Mouse (Mus musculus): ENCODE measurements around the gene Dhtkd1.
"Not testable (repeated sequence)": the region's sequence is repeated elsewhere in the genome, so short reads cannot be mapped to it uniquely, and the experiment has no call there.

Gene Dhtkd1

DNA sequence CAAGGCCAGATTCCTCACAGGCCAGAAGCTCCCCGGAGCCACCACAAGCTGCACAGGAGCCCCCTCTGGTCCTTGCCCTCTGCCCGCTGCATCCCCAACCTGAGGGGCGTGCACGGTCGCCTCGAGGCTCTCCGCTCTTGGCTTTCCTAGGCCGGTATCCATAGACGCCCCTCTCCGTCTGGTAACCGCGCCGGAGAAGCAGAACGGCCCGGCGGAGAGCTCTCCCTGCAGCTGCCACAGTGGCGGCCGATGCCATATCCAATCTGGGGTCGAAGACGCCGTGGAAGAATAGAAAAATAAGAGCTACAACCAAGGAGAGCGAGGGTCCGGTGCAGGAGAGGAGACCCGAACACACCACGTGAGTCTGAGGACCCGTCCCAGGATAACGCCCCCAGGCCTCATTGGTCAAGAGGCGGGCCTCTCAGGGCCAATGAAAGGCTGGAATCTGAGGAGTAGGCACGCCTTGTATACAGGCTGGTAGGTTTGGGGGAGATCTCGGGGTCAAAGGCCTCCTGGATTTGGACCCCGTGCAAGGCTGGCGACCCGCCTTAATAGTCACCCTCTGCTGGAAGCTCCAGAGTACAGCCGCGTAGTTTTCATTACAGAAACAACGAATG lies at the start of gene Dhtkd1:
Dhtkd1 (minus strand) TSS at position 377 of the 617 bp plus-strand sequence.
- peak; percentile 55 for DNase-seq (ENCODE audit: low spot score)

DNA sequence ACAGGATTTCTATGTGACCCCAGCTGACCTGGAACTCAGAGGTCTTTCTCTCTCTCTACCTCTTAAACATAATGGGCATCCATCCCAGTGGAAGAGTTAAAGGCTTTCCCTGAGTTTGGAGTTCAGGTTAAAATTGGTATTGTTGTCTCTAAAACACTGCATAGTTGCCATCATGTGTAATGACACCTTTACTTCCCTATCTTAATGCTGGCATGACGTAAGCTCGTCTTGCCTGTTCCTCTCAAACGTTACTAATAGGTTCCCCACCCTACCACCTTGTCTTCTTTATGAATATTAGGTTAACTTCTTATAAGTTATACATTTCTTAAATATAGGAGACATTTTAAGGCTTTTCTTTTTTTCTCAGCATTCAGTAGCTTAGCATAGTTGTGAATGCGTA lies 34.9 kb upstream of the Dhtkd1 start:
- no peak for DNase-seq (ENCODE audit: low spot score)

DNA sequence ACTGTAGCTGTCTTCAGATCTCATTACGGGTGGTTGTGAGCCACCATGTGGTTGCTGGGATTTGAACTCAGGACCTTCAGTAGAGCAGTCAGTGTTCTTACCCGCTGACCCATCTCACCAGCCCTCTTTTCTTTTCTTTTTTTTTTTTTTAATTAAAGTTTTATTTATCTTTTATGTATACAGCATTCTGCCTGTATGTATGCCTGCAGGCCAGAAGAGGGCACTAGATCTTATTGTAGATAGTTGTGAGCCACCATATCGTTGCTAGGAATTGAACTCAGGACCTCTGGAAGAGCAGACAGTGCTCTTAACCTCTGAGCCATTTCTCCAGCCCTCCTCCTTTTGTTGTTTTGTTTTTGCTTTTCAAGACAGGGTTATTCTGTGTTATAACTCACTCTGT lies 28.0 kb upstream of the Dhtkd1 start:
- DNase-seq (ENCODE audit: low spot score), result not testable (repeated sequence)

DNA sequence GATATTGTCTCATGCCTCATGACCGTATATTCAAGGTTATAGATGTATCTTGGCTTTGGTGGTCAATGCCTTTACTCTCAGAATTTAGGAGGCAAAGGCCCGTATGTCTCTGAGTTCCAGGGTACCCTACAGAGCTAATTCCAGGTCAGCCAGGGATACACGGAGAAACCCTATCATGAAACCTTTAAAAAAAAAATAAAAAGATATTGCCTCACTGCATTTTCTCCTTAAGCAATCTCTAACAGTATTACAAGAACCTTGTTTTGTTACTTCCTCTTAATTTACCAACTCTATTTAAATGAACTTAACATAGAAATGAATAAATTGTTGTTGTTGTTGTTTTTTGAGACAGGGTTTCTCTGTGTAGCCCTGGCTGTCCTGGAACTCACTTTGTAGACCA lies 23.4 kb upstream of the Dhtkd1 start:
- DNase-seq (ENCODE audit: low spot score), result no peak

DNA sequence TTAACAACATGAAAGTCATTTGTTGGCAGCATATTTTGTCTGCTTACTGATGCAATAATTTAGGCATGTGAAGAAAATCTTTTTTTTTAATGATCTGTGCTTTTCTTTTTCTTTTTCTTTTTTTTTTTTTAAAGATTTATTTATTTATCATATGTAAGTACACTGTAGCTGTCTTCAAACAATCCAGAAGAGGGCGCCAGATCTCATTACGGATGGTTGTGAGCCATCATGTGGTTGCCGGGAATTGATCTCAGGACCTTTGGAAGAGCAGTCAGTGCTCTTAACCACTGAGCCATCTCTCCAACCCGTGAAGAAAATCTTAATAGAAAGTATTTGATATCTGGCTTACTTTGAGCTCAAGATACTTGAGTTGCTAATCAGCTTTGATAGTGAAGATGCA lies 21.1 kb upstream of the Dhtkd1 start:
- DNase-seq (ENCODE audit: low spot score), result not testable (repeated sequence)

DNA sequence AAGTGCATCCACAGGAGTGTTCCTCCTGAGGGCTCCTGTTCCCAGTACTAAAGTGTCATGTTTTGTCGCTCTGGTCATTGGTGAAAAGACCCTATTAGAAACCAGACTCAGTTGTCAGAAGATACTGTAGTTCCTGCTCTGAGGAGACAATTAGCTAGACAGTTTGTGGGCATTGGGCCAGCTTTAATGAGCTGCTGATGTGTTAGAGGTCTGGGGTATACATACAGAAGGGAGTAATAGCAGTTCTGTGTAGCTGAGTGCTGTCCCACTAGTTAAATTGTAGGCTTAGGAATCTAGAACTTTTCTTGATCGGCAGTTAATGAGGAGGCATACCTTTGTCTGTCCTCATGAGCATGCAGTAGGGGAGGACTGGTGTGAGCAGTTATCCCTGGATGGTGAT lies 19.7 kb upstream of the Dhtkd1 start:
- DNase-seq (ENCODE audit: low spot score), result no peak

DNA sequence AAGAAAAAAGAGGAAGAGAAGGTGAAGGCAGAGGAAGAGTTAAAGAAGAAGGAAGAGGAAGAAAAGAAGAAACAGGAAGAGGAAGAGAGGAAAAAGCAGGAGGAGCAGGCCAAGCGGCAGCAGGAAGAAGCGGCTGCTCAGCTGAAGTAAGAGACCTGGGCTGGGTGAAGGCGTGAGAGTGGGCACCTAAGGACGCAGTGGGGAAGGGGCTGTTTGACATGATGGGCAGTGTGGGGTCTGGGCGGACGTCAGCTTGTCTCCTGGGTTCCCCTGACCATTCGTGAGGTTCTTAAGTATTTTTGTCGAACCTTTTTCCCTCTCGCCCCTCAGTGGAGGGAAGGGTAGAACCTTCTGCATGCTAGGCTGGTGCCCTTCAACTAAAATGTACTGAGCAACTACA lies 15.1 kb upstream of the Dhtkd1 start:
- no peak for DNase-seq (ENCODE audit: low spot score)

DNA sequence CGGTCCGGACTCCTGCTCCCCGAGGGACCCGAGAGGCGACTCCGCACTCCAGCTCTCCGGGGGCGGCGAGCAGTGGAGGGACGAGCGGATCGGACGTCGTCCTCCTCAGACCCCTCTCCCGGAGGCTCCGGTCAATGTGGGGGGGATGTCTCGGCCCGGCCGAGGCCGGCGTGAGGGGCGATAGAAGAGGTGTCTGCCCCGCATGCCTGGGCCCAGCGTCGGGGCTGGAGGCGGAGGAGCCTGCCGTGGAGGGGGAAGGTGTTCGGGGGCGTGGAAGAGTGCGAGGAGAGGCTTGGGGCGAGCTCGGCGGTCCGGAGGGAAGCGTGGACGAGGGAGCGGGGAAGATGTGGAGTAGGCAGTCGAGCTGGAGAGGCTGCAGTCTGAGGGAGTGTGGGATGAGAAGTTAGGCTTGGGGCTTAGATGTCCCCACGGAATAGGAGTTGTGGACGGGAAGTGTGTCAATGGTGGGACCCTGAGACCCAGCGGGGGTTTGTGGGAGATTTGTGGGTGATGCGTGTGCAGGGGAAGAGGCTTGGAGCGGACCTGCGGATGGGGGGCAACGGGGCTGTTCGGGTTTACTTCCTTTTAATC lies 9.1 kb upstream of the Dhtkd1 start:
- no peak for DNase-seq (ENCODE audit: low spot score)

DNA sequence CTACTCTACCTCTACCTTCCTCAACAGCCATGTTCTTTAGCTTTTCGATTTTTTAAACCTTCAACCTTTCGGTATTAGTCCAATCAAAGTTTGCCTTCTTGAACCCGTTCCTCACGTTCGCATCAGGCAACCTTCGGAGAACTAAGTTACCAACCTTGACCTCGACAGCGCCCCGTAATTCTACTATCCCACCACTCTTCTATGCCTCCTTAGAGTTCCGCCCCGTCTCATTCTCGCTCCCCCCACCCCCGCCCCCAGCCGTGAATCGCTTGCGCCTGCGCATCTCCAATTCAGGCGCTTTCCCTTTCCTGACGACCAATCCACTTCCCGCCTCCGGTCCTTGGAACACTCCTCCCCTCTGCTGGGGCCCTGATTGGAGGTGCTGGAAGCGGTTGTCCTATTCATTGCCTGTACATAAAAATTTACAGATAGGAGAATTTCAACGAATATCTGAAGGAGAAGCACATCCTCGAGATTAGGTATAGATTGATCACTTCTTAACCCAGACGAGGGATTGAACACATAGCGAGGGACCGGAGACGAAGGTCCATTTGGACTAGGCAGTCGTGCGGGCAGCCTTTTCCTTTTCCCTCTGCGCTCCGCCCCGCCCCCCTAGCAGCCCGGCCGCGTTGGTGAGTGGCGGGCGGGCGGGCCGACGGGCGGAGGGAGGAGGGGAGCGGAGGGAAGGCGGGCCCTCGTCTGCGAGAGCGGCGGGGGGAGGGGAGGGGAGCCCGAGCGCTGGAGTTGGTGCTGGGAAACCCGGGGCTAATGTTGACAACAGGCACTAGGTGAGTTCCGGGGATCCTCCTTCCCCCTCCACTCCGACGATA lies 8.4 kb upstream of the Dhtkd1 start, which contains the start of gene Upf2:
Upf2 (plus strand) TSS at position 704 of the 830 bp plus-strand sequence.
- peak; percentile 95 for DNase-seq (ENCODE audit: low spot score)

DNA sequence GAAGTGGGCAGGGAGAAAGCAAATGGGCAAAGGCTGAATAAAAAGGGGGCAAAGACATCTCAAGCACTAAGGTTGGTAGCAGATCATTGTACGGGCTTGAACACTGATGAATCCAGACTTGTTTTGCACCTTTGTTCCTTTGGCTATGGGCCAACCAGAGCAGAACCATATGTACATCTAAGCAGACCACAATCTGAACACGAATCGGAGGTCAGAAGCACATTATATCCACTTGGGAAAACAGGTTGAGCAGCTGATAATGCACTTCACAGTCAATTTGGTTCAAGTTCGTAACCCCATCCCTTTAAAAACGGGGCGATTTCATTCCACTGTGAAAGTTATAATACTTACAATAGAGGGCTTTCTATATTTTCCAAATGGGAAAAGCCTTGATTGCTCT lies 7.7 kb upstream of the Dhtkd1 start:
- no peak for DNase-seq (ENCODE audit: low spot score)

DNA sequence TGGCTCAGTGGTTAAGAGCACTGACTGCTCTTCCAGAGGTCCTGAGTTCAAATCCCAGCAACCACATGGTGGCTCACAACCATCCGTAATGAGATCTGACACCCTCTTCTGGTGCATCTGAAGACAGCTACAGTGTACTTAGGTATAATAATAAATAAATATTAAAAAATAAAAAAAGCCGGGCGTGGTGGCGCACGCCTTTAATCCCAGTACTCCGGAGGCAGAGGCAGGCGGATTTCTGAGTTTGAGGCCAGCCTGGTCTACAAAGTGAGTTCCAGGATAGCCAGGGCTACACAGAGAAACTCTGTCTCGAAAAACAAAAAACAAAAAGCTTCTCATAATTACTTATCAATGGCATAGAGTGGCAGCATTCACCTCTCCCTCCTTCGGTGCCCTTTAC lies 7.2 kb upstream of the Dhtkd1 start:
- DNase-seq (ENCODE audit: low spot score), result not testable (repeated sequence)

DNA sequence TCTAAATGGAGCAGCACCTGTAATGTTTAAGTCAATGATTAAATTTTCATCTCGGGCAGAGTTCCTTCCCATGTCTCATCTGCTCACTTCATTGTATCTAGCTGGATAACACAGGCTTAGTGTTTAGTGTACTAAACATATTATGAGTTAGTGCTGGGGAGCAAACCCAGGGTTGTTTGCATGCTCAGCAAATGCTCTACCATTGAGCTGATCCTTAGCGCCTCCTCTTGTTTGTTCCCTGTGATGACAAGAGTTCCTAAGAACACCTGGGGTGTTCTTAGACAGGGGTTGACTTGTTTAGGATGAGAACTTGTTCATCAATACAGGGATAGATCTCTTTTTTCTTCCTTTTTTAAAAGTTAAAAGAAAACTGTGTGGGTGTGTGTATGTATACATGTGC lies 6.4 kb upstream of the Dhtkd1 start:
- no peak for DNase-seq (ENCODE audit: low spot score)

DNA sequence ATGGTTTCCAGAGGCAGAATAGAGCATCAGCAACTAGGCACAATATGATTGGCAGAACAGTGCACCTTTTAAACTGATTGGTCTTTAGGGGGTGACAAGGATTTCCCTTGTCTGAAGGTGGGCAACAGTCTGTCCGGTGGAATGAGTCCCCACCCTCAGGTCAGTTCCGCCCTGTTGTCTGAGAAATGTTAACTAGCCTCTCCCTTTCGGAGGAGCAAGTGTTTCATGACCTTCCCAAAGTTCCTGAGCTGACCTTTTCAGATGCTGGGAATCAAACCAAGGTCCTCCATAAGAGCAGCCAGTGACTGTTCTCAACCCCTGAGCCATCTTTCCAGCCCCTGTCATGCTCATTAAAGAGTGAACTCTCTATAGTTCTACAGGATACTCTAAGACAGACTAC lies 4.3 kb upstream of the Dhtkd1 start:
- DNase-seq (ENCODE audit: low spot score), result no peak

DNA sequence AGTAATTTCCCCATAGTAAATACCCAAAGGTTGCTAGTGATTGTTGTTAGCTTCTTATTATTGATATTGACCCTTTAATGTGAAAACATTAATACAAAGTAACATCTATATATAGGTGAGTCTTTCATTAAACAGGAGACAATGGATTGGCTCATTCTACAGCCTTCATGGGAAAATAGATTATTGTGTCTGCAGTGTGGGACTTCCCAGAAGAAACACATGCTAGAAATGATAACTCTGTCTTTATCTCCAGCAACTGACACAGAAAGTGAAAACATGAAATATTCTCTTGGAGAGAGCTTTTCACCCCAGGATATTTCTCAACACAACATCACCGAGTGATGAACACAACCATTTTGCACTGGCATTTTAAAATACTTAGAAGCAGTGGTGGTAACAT lies 3.0 kb upstream of the Dhtkd1 start:
- DNase-seq (ENCODE audit: low spot score), result no peak

DNA sequence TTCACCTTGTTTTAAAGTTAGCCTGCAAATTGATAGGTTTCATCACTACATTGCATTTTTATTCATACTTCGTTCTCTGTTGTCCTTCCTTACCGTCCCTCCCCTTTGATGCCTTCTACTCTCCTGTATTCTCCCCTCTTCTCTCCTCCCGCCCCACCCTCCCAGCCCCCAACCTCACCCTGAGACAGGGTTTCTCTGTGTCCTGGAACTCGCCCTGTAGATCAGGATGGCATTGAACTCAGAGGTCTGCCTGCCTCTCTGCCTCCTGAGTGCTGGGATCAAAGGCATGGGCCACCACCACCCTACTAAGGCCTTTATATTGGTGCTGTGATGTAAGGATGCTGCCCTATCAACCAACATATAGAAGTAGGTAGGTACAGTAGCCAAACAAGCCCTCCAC lies 479 bp upstream of the Dhtkd1 start:
- no peak for DNase-seq (ENCODE audit: low spot score)

DNA sequence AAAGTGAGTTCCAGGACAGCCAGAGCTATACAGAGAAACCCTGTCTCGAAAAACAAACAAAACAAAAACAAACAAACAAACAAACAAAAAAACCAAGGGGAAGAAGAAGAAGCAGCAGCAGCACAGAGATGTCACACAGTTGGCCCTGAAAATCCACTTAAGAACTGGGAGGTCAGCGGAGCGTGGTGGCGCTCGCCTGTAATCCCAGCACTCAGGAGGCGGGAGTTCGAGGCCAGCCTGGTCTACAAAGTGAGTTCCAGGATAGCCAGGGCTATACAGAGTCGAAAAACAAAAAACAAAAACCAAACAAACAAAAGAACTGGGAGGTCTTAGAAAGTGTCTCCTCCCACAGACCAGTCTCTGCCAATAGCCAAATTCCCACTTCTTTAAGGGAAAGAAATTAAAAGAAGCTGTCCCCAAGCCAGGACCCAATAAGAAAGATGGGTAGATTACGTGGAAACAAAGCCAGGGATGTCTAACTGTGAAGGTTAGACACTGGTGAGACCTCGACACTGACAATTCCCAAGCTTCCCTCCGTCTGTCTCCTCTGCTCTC lies 654 bp downstream of the Dhtkd1 start:
- no peak for DNase-seq (ENCODE audit: low spot score)

DNA sequence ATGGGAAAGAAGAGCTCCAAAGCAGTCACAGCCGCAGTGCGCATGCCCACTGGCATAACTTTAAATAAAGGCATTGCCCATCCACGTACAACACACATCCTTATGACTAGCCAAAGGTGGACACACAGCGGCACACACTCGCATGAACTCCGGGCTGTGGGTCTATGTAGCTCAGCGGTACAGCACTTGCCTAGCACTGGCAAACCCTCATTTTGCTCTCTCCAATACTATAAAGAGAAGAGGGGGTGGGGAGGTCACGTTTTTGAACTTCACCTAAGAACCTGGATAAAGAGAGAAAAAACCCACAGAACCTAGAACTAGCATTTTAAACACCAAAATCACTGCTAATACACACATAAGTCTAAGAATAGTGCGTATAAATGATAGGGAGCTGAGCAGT lies 1.7 kb downstream of the Dhtkd1 start:
- no peak for DNase-seq (ENCODE audit: low spot score)

DNA sequence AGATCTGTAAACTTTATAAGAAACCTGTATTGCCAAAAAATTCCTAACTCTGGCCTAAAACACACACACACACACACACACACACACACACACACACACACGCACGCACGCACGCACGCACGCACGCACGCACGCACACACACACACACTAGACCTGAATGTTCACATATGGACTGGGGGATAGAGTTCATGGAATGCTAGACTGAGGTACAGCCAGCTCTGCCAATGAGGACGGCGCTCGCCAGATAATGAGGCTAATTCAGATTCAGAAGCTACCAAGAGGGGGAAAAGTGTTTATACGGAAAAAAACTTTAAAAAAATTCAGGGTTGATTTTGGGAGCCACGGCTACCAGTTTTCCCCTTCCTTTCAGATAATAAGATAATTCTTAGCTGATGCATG lies 2.7 kb downstream of the Dhtkd1 start:
- DNase-seq (ENCODE audit: low spot score), result no peak

DNA sequence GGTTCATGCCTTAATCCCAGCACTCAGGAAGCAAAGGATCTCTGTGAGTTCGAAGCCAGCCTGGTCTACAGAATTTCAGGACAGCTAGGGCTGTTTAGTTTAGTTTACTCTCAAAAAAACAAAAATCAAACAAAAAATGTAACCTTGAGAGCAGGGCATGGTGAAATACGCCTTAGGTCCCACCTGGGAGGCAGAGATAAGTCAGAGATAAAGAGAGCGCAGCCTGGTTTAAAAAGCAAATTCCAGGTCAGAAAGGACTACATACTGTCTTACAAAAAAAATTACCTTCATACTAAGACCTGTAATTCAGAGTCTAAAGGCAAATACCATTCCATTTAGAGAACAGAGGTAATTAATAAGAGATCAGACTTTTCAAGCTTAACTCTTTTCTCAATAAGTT lies 3.3 kb downstream of the Dhtkd1 start:
- no peak for DNase-seq (ENCODE audit: low spot score)

DNA sequence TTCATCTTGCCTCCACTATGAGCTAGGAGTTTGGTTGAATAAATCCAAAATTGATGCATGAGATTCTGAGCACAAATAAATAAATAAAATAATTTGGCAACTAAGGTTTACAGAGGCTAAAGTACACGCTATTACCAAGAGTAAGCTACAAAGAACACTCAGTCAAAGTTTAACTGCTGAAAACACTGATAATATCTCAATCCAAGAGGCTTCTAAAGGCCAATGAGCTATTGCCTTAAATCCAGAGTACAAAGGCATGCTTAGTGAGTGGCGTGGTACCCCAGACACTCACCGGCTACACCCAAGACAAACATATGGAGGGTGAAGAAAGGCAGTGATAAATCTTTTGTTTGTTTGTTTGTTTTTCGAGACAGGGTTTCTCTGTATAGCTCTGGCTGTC lies 6.0 kb downstream of the Dhtkd1 start:
- DNase-seq (ENCODE audit: low spot score), result no peak

DNA sequence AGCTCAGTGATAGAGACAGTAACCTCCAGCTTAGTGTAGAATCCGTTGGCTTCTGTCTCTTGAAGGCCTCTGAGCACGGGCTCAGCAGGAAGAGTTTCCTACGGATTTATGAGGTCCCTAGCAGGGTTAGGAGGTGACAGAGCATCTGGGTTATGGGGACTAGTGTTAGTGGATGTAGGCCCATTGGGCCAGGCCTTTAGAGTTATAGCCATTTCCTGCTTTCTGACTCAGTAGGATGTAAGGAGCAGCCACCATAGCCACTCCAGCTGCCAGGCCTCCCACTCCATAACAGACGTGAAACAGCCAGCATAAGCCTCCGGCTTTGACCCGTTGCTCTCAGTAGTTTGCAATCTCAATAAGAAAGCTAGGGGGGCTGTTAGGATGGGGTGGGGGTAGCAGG lies 6.5 kb downstream of the Dhtkd1 start:
- no peak for DNase-seq (ENCODE audit: low spot score)

DNA sequence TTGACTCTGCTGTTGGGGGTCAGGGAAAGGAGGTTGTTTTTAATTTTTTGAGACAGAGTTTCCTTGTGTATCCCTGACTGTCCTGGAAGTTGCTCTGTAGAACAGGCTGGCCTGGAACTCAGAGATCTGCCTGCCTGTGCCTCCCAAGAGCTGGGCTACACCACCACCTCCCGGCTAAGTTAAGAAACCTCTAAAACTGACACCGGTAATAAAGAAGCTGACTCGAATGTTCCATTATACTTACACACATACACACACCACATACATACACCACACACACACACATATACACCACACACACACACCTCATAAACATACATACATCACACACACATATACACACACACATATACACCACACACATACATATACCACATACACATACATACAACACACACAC lies 7.7 kb downstream of the Dhtkd1 start:
- DNase-seq (ENCODE audit: low spot score), result no peak

DNA sequence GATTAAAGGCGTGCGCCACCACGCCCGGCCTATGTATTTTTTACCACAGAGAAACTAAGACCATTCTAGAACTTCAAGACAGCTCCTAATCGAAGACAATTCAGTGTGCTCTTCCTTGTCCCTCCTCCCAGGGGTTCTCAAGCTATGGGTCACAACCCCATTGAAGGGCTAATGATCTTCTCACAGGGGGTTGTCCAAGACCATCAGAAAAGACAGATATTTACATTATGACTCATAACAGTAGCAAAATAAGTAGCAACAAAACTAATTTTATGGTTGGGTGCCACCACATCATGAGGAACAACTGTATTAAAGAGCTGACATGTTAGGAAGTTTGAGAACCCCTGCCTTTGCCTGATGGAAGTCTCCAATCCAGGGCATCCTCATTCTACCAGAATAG lies 10.7 kb downstream of the Dhtkd1 start:
- DNase-seq (ENCODE audit: low spot score), result no peak

All from ovary, adult 18-20 months (tissue).